Mouse (Mus musculus) erythroblast, embryonic 14.5 days (primary cell): ENCODE results near the gene Lpp.

ENCODE experiments used
- GATA1 ChIP-seq: IDR thresholded peaks from 2 replicates; pipeline ENCODE4 v1.6.1; 2012; ENCODE audit warnings: low read length, inconsistent platforms, mixed read lengths
- TAL1 ChIP-seq: IDR thresholded peaks from 3 replicates; pipeline ENCODE4 v1.6.1; 2012; ENCODE audit warnings: low read length, inconsistent platforms, mixed read lengths

DNA sequence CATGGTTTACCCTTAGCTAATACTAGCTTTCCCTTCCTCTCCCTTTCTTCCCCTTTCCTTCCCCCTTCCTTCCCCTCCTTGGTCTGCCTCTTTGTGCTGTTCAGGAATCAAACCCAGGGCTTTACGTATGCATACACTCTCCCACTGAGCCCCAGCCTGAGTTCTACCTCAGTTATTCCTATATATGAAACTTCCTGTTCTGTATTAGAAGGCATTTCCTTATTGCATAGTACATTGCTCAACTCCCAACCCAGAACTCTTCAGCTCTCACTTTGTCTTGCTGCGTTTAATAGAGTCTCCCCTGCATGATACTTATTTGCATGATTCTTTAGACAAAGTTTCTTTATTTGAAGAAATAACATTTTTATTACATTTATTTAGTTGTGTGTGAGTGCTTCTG, 184.5 kb downstream of the Lpp start:
- TF ChIP-seq TAL1 (no peak), GATA1 (no peak)
